Mouse (Mus musculus): ENCODE data around the gene Map7.

The Map7 gene

DNA sequence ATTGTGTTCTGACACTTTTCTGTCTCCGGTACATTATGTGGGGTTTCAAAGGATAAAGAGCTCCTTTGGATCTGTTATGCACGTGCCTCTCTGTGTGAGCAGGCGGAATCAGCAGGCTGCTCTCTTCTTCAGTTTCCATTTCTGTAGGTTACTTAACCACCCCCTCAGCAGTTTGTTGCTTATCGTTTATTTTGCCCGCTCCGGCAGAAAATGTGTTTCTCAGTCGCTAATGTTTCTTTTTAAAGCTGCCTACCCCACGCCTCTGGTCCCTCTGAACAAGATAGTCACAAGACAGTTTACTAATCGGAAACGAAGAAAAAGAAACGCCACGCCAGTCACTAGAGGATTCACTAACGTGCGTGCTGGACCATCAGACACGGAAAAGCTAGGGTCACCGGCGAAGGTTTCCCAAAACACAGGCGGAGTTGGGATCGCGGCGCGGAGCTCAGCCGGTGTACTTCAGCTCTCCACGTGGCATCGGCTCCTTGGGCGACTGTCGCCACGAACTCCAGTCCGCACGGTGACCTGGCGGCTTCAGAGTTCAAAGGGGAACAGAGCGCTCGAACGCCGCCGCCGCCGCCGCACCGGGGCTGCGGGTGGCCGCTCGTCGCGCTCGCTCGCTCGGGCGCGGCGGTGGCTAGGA is at the start of gene Map7:
TSS of gene Map7 (plus strand) at position 342 of the 643 bp plus-strand sequence.
- DNase-seq (ENCODE audit: low spot score) = no peak

DNA sequence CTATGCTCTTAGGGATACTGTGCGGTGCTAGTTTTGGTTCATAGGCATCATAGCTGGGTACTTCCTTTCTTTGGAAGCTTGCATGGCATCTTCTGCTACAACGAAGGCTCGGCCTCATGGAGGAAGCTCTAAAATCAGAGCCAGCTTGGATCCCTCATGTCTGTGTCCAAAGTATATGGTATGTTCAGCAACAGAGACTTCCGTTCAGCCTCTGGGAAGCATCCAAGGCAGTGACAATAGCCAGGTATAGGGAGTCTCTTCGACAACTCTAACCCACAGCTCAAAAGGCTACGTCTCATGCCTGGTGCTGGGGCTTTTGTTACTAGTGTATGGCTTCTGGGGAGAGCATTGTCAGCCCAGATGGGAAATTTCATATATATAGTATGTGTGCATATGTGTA is 46.8 kb upstream of the Map7 start:
- DNase-seq (ENCODE audit: low spot score) = no peak

DNA sequence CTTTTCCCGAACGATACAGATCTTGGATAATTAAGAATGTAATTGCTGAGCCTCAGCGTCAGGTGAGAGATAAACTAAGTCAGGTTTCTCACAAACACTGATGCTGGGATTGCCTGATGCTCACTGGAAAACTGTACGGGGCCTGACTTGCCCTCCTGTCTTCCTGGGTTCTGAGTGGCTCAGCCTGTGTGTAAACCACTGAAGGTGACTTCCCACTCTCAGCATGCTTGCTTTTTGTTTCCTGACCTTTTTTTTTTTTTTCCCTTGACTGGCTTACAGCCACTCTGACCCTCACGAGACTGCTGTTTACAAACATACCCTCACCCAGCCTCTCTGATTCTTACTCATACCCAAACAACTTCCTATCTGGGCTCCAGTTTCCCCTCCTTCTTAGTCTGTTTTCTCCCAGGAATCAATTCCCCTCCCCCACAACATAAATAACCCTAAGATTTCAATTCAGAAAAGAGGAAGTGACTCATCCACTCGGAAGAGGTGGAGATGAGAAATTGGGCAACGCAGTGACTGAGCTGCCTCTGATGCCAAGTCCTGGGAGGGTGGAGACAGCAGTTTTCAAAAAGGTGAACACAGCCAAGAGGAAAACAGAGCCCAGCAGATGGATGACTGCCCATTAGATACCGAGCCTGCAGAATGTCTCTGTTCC is 43.9 kb upstream of the Map7 start:
- DNase-seq (ENCODE audit: low spot score) = no peak

DNA sequence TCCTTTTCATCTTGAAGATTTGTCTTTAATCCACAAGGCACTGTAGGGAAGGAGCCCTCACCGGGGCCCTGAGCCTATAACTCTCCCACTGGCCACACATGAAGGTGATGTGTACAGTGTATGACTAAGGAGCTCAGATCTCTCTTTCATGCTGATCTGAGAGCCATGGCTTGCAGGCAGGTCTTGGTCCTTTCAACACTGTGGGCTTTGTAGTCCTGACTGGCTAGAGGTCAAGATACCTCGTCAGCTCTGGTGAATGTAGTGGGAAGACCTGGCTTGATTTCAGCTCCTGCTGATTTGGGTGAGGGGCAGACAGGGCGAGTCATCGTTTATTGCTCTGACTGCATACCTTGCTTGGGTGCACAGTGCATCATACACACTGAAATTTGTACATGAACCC is 42.7 kb upstream of the Map7 start:
- DNase-seq (ENCODE audit: low spot score) = no peak

DNA sequence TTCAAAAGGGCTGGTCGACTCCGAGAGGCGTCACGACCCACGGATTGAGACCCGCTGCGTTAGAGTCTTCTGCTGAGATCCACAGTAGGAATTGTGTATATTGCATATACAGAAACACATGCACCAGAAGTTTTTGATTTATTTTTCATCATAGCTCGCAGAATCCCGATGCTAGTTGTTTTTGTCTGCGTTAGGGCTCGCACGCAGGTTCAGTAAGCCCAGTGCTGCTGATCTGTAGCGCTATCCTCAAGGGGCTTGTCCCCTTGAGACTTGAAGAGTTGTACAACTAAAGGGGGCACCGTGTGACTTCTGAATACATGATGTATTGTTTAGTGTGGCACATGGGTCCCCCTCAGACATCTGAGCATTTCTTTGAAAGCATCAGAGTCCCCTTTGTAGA is 41.2 kb upstream of the Map7 start:
- DNase-seq (ENCODE audit: low spot score) = no peak

DNA sequence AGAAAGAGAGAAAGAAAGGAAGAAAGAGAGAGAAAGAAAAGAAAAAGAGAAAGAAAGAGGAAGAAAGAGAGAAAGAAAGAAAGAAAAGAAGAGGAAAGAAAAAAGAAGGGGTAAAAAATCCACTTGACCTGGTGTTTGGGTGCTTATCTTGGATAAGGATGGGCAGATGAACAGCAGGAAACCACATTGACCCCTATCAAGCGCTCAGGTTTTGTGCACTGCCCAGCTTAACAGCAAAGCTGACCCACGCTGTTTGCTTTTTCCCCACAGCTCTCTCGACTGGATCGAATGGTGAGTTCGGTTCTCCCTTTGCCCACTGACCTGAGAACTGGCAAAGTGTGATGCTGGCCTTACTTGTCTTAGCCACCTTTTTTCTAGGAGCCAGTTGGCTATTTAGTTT is 36.8 kb upstream of the Map7 start:
- DNase-seq (ENCODE audit: low spot score) = no peak

DNA sequence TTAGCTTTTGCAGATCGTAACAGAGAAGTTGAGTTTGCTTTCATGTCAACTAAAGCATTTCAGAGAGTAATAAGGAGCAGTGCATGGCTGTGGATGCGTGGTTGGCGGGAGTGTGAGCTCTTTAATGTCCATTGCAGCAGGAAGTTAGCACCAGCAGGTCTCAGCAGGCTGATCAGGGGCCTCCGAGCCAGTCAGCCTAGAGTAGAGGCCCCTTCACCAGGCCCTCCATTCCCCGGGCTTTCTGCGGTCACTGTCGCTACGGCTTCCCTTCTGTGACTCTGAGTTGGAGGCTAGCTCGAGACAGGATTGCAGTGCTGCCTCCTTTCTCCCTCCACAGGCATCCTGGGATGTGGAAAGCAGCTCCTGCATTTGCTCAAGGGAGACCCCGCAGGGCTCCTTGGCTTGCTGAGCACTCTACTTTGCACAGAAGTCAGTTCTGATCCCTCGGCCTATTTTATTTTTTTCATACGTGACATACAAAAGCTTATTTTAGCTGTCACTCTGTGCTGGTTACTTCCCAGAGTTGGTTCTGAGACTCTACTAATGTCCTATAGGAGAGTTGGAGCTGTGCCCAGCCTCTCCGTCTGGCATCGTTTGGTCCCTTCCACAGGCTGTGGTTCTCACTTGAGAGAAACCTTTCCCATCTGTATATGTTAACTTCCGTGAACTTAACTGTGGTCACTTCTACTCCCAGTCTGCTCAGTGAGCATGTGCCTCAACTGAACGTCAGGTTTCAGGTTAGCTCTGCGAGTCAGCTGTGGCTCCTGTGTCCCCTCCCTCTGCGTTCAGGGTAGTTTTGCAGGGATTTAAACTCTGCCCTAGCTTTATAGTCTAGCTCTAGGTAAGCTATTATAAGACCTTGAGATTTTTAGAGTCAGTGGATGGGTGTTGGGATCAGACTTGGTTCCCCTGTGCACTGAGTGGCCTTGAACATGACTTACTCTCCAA is 36.0 kb upstream of the Map7 start:
- no peak for DNase-seq (ENCODE audit: low spot score)

DNA sequence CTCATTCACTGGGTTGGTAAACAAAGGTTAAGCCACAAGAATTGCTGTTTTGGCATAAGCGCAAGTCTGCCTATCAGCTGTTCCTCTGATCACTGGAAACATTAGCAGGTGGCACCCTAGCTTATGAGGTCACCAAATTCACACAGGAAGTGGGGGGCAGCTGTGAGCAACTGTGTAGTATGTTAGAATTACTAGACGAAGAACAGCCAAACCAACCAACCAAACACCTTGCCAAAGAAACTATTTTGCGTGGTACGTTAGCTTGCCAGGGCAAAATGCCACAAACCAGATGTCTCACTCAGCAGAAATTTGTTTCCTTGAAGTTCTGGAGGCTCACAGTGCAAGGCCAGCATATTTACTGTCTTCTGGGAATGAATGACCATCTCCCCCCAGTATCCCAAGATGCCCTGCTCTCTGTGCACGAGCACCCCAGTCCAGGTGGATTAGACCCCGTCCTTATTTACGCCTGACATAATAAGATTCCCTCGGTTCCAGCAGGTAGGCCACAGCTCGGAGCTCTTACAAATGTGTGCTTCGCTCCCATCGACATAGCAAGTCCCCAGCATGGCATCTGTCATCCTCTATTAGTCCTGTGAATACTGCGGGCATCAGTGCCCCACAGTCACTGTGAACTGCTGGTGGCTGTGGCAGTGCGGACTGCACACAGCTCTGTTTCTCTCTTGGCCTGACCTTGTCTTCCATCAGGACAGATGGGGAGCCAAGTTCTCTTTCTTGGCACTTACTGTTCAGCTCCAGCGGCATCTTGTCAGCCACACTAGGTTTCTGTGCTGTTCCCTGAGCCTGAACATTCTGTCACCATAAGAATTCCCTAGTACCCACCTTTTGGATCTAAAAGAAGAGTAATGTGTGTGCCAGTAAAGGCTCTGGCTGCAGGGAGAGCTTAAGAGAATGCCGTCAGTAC is 28.5 kb upstream of the Map7 start:
- no peak for DNase-seq (ENCODE audit: low spot score)

DNA sequence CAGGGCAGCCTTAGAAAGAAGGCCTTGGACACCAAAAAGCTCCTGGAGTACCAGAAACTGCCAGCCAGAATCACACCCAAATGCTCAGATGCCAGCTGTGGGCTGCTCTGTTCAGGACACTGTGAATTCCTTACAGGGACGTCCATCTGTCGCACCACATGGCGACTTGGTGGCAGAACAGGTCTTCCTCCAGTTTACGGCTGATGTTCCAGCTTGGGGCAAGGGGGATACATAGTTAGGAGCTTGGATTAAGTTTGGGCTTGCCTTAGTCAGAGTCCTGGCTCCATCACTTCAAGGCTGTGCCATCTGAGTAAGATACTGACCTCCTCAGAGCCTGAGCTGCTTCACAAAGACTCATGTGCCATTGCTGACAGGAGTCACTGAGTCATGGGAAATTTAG is 26.3 kb upstream of the Map7 start:
- DNase-seq (ENCODE audit: low spot score) = no peak

DNA sequence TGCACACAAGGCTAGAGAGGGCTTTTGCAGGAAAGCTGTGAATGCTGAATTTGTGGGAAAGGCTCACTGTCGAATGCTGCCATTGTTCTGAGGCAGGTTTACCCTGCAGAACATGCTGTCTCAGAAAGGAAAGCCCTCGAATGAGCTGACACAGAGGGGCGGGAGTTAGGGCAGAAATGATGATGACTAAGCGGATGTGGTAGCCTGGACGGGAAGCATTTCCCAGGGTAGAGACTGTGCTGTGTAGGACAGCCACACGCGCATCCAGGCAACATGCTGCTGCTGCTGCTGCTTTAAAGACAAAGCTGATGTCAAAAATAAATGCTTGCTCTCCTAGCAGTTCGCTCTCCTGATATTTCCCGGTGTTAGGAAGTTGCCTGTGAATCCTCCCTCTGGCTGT is 24.9 kb upstream of the Map7 start:
- DNase-seq (ENCODE audit: low spot score) = no peak

DNA sequence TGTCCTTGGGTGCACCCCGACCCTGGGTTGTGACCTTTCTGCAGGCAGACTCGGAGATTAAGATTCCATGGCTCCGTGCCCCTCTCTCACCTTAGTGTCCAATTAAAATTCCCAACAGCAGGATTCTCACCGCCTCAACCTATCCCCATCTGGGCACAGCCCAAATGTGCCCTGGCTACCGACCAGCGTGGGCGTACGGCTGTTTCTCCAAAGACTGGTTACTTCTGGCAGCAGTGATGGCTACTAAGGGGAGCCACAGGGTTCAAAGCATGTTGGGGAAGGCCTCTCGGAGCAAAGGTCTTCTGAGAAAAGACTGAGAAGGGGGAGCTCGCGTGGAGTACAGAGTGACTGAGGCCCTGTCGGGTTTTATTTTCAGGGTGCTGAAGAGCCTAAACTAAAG is 23.7 kb upstream of the Map7 start:
- no peak for DNase-seq (ENCODE audit: low spot score)

DNA sequence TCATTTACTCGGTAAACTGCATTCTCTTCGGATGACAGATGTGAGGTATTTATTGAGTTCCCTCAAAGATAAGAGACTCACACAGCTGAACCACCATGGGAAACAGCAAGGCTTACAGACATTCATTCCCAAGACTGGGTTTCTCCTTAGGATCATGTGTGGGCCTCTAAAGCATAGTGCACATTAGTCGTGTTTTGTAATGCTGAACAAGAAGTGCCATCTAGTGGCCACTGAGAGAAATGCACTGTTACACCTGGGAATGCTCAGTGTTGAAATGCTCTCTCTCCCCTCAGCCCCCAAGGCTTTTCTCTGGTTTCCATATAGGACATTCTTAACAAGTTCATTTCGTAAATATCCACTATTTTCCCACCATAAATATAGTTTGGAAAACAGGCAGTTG is 23.0 kb upstream of the Map7 start:
- no peak for DNase-seq (ENCODE audit: low spot score)

DNA sequence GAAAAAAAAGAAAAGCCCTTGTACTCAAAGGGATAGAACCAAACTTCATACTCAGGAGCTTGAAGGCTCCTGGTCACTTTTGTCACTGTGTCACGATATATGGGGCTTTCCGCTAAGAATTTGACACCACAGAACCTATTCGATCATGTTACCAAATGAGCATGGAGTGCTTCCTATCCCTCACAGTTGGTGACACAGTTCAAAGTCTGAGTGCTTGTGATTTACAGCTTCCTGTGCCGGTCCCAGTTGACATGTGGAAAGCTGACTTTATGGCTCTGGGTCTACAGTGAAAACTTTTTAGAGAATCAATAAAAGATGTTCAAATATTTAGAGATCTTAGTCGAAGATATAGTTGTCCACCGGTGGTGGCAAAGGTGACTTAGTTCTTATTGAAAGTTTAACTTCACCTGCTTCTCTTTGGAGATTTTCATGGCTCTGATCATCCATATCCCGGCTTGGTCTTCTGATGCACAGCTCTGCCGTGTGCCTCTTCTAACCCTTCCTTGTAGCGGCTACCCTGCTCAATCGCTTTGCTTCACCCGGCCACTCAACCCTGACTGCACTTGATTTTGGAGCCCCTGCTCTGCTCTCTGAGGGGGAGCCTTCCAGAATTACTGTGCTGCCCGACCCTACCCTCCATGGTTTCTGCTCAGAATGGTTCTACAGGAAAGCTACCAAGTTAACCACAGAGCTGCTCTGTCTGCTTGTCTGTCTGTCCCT is 15.2 kb upstream of the Map7 start:
- no peak for DNase-seq (ENCODE audit: low spot score)

DNA sequence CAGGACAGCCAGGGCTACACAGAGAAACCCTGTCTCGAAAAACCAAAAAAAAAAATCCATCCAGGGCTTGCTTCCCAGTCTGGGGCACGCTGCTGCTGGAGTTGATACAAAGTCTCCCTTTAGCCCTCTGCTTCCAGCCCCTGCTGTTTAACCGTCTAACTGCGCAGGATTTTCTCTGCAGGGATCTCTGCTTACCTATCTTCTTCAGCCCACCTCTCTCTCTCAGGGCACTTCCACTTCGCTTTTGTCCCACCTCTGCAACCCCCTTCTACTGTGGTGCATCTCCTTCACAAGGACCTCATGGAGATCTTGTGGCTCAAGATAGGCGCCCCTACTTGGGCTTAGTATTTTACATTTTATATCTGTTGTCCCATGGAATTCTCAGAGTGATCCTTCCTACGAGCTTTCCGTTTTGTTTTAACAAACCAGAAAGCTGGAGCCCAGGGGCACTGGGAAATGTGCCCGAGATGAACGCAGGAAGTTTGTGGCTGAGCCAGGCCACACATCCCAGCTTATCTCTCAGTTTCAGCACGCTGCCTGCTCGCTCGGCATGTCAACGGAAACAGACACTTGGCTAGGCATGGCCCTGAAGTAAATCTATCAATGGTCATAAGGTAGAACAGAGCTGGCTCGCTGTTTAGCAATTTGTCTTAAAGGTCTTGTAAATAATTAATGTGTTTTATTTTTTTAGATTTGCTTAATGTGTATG is 12.8 kb upstream of the Map7 start:
- no peak for DNase-seq (ENCODE audit: low spot score)

DNA sequence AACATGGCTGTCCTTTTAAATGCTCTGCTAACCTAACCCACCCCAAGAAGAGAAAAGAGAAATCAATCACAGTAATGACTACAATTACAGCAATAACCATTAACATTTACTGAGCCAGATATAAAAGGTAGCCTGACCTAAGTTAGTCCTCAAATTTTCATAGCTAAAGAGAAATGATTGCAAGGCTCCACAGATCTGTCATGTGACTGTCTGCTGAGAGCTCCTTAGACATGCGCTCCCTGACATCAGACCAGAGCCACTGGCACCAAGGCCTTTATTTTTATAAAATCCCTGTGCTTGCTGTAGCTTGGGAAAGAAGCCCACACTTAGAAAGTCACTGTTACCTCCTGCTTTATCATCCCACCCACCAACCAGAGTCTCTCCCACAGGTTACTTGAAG is 11.8 kb upstream of the Map7 start:
- no peak for DNase-seq (ENCODE audit: low spot score)

DNA sequence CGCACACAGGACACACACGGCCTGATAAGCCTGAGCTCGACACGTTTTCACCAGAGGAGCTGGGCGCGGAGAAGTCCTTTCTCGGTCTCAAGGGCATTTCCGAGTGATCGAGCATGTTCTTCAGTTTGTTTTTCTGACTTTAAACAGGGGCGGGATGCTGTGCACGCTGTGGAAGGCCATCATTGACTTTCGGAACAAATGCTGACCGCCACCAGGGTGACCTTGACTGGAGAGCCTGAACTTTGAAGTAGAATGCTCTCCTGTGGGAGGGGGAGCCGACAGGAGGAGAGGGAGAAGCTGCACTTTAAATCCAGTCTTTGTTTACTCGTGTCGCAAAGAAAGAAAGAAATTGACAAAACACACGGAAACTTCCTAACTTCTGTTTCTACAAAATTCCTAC is 6.9 kb upstream of the Map7 start:
- DNase-seq (ENCODE audit: low spot score) = no peak

DNA sequence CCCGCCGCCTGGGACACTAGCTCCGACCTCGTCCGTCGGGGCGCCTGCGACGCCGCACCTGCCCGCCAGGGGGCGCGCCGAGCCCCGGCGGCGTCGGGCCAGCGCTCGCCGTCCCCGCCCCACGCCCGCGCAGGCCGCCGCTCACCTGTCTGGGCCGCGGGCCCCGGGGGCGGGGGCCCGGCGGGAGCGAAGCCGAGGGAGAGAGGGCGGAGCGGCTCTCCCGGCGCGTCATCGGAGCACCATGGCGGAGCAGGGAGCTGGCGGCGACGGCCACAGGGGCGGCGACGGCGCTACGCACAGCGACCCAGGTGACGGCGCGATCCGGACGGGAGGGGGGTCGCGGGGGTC is 476 bp downstream of the Map7 start:
- DNase-seq (ENCODE audit: low spot score) = peak; percentile 24

DNA sequence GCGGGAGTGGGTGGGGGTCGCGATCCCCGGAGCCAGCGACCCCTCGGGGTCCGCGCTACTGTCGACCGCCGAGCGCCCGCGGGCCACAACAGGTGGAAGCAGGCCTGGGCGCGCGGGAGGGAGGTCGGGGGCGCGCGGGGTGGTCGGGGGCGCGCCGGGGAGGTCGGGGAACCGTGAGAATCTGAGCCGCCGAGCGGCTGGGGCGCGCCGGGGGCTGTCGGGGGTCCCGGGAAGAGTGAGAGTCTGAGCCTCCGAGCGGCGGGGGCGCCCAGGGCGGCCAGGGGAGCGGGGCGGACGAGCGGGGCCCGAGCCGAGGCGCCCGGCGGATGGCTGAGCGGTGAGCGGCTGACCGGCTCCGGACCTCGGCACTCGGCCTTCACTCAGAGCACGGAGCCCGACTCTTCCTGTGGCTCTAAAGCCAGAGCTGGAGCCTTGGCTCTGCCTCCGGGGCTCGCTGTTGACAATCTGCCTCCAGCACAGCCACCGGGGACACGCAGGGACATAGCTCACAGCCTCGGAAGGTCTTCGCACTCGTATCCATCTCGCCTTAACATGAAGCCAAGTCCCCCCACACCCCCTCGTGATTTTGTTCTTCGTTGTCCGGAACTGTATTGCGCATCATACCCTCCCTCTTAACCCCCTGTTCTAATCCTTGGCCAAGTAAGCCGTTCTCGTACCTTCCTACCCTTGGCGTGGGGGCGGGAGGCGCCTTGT is 1.0 kb downstream of the Map7 start:
- peak; percentile 22 for DNase-seq (ENCODE audit: low spot score)

DNA sequence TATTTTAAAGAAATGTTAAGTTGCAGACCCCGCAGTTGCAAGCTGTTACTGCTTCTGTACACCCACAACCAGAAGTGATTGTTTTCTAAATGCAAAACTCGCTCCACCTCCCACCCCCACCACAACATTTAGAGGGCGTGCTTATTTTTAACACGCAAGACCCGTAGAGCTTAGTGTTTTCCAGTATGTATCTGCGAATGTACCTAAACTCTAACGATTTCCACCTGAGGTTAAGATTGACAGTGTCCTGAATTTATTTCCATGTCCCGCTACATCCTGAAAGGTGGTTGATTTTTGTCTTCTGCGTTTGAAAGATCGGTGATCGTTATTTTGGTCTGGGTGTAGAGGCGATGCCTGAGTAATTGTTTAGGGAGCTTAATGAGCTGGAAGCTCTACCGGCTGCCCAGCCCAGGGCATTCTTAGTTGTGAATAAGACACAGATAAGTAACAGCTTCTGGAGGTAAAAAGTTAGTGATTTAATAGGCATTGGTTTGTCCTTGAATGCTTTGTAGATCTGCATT is 1.6 kb downstream of the Map7 start:
- no peak for DNase-seq (ENCODE audit: low spot score)

DNA sequence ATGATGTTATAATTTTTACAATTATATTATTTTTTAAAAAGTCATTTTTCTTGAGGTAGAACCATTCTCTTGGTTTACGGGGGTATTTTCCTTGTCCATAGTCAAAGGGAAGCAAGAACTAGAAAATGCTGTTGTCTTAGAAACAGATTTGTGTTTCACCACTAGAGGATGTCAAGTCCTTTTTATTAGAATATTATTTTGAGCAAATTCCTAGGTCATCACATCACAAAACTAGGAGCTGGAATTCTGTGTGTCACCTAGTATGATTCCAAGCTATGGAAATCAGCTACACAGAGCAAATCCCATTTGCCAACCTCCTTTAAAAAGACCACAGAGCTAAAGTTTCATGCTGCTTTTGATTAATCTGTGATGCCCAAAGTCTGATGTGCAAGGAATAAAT is 3.9 kb downstream of the Map7 start:
- DNase-seq (ENCODE audit: low spot score) = no peak

Measured in ovary, postnatal 10 days (tissue).